Mouse (Mus musculus): Measurements from ENCODE around the gene Pla2g2f.

Gene Pla2g2f

DNA sequence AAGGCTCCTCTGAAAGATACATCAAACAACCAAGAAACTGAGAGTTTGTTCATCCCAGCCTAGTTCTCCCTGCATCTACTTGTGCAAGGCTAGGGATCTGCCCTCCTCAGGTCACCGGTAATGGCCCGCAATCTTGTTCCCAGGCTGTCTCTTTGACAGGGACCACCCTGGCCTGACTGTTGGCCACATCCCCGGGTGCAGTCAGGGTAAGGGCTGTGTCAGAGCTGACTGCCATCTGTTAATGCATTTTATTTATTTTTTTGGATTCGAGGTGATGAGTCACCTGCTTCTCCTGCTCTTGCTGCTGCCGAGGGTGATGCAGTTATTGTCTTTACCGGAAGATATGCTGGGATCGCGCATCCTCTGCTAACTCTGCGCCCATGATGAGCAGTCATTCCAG, 40.7 kb downstream of the Pla2g2f start:
- DNase-seq (ENCODE audit: low read depth): no peak

DNA sequence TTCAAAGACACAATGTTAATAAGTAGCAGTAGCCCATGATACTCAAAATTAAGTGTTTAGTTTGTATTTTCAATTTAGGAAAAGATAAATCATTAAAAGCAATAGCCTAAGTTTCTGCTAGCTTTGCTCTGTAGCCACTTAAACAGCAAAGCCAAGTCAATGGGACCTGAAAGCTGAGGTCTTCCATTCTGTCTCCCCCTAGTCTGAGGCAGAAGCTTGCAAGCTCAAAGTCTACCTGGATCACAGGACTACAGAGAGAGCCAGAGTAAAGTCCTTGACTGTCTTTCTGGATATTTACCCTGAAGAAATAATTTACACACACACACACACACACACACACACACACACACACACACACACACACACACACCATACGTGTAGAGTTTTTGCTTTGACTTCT, 43.2 kb downstream of the Pla2g2f start:
- DNase-seq (ENCODE audit: low read depth): no peak

DNA sequence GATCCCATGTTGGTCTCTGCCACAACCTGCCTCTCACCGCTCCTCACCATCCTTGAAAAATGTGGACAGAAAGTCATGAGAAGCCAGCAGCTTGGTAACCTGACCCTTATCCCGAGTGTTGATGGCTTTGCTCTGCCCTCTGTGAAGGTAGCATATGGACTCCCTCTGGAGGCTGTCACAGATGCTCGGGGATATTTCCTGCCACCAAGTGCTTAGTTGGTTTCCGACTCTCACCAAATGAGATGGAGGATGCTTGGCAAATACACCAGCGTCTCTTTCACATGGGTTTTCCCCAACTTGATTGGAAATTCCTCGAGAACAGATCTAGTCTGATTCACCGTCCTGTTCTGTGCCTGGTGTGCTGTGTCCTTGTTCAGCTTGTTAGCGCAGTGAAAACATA, 44.8 kb downstream of the Pla2g2f start:
- DNase-seq (ENCODE audit: low read depth): no peak

DNA sequence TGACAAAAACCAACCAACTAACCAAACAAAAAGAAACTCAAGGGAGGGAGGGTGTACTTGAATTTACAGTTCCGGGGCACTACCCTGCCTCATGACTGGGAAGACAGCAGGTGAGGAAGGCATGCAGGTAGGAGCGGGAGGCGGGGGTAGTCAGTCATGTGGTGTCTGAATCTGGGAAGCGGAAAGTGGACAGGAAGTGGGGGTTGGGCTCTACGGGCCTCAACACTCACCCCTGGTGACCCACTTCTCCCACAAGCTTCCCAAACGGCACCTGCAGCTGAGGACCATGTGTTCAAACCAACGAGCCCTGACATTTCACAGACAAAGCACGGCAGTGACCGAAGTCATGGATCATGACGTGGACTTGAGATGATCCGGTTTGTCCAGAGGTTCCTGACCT, 45.3 kb downstream of the Pla2g2f start:
- DNase-seq (ENCODE audit: low read depth): no peak

DNA sequence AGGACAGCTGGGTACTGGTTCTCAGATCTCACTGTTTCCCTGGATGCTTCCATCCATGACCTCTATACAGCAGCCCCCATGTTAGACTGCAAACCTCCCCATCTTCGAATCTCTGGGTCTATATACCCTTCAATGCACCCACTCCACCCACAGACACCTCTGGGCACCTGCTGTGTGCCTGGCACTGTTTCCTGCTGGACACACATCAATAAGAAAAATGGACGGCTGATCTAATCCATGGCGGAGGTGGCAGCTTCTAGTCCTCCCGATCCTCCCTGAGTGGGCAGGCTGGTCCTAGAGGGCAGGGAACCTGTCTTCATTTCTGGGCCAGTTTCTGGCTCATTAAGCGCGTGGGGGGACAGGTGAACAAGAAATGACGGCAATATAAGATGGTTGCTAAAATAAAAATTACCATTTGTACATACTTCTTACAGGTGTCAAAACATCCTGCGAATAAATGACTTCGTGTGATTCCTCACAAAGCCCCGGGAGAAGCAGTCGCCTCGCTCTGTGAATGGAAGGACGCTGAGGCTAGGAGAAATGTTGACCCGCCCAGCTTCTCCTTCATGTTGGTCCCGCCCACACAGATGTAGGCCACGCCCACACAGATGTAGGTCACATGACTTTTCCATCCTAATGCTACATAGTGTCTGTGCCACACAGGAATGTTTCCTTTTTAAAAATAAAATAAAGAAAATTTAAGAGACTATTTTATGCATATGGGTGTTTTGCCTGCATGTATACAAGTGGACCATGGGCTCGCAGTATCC, 46.2 kb downstream of the Pla2g2f start:
- no peak for DNase-seq (ENCODE audit: low read depth)

DNA sequence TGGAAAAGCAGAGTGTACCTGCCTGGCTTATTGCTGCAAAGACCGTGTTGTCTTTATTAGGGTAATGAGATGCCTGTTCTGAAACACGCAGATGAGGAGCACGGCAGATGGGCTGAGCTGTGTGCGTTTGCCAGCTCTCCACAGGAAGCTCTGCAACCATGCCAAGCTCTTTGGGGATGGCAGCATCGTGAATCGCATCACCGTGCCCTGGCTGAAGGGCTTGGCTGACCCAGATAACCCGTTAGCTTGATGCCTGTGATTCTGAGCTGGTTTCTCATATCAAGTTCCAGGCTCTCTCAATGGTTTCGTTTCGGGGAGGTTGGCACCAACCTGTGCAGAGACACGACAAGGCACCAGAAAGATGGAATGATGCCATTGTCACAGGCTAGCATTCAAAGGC, 46.8 kb downstream of the Pla2g2f start:
- no peak for DNase-seq (ENCODE audit: low read depth)

DNA sequence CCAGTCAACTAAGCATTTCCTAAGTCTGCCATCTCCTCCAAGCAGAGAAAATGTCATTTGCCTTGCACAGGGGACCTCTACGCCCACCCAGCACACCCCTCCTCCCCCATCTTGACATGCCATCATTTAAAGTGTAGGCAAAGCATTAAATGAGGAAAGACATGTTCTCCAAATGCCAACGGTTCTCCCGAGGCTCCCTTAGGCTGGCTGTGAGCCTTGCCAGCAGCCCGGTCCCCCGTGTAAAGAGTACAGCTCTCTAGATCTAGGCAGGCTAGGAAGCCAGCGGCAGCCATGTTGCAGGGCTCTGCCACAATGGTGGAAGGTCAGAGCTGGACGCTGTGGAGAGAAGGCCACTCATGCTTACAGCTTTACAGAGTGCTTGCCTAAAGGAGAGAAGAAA, 47.5 kb downstream of the Pla2g2f start:
- no peak for DNase-seq (ENCODE audit: low read depth)

DNA sequence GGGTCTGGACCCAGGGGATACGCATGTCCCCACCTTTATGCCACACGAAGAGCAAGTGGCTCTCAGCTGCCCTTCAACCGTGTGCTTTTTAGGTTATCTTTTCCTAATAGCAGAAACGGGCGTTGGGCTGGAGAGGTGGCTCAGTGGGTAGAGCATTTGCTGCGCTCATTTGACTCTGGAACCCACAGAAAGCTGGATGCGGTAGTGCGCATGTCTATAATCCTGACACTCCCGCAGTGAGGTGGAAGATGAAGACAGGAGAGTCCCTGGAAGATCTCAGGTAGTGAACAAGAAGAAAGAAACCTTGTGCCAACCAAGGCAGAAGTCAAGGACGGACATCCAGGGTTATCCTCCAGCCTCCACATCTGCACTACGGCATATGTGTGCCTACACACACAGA, 48.2 kb downstream of the Pla2g2f start:
- no peak for DNase-seq (ENCODE audit: low read depth)

DNA sequence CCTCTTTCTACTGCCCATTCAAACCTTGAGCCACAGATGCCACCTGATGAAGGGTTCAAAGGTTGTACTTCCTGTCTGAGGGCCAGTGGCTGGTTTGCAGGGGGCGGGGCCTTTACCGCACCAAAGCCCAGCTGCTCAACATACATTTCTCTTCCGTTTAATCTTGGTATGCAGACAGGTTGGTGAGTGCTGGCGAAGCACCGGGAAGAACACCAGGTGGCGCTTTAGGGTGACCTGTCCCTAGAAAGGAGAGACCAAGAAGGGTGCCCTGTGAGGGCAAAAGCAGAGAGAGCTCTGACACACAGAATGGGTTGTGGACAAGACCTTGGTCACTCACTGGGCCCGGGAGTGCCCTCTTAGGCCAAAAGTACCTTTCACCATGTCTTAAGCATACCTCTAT, 48.8 kb downstream of the Pla2g2f start:
- DNase-seq (ENCODE audit: low read depth): no peak

DNA sequence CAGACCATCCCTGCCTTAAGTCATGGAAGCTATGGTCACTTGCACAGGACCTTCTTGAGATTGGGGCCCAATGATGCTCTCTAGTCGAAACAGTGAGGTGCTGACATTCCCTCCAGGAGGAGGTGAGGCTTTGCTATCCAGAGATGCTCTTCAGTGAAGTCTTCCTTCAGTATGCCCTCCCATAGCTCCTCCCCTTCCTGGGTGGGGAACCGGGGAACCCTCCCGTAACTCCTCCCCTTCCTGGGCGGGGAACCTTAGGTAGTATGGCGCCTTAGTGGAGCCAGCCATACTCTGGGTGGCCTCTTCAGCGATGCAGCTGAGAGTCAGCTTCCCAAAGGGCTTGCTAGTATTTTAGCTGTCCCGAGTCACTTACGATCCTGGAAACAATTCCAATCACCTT, 50.8 kb downstream of the Pla2g2f start:
- no peak for DNase-seq (ENCODE audit: low read depth)

DNA sequence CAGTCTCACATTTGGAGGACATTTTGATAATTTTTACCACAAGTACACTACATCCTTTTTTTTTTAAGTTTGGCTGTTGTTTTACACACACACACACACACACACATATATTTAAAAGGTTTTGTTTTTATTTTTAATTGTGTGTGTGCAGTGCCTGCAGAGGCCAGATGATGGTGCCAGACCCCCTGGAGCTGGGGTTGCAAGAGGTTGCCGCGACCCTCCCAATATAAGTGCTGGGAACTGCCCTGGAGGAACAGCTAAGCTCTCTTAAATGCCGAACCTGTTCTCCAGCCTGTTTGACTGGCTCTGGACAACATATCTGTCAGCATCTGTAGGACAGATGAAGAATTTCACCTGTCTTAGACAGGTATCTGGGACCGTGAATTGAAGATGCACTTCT, 53.3 kb downstream of the Pla2g2f start:
- no peak for DNase-seq (ENCODE audit: low read depth)

DNA sequence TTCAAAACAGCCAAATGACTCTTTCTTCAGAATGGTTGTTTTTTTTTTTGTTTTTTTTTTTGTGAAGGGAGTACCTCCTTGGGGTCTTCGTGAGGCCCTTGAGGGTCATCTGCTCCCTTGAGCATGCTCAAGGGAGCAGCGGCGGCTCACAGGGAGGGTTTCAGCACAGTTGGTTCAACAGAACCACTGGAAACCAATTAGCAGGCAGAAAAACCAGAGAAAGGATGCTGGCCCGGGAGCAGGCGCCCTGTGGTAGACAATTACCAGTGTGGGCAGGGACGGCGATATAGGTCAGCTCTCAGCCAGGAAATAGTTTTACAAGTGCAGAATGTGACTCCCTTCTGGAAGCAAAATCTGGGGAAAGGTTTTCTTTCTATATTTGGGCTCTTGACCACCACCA, 53.8 kb downstream of the Pla2g2f start:
- DNase-seq (ENCODE audit: low read depth): no peak

DNA sequence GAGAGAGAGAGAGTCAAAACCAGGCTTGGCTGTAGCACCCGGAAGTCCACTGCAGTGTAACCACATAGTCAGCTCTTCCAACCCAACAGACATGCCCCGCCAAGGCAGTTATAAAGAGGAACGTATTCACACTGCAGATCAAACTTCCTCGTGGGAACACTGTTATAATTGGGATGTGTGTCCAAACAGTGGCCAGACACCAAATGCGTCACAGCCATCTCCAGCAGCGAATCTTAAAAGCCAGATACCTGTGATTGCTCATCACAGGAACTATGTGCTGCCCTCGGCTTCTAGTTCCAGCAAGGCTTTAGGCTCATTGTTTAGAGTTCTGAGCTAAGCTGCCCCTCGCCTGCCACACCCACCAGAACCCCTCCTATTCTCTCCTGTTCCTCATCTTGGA, 54.9 kb downstream of the Pla2g2f start:
- no peak for DNase-seq (ENCODE audit: low read depth)

DNA sequence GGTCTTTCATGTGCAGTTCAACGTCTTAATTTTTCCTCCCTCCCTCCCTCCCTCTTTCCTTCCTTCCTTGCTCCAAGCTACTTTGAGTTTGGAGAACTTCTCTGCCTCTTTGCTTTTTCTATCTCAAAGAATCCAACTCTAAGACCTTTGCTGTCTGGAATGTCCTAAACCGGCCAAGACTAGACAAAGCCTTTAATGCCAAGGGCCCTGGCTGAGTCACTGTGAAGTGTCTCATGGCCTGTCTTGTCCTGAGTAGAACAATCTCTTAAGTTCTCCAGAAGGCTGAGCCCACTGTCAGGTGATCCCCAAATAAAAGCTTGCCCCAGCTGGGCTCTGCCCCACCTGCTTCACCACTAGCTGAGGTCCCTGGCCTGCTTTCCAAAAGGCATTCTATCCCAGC, 55.4 kb downstream of the Pla2g2f start:
- DNase-seq (ENCODE audit: low read depth): no peak

DNA sequence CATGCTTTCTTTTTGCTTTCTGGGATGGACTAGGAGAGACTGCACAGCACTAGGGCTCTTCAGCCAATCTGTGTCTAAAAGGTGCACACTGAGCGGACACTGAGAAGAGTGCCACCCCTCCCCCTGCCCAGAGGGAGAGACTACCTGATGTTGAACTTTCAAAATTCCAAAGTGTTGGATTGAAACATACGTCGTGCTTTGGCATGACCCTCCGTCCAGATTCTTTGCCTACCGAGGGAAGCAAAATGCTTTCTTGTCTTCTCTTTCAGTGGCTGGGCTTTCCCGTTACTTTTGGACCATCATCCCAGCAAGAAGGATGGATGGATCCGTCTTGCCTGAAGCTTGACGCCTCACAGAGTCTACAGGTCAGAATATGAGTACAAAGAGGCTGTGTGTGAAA, 56.3 kb downstream of the Pla2g2f start:
- DNase-seq (ENCODE audit: low read depth): no peak

Data from c-Kit-positive CD71-negative TER-119-negative erythroid progenitor cells, embryonic 14.5 days (primary cell).